Mouse (Mus musculus) midbrain, embryonic 12.5 days (tissue): ENCODE results near the gene Grwd1. TPM values are rescaled to one million over a fixed set of nuclear protein-coding genes. Genes with fewer than 3 reads are reported as not detected.

ENCODE experiments used
- ATAC-seq: fragments of 200-750 bp; cut with Nextera tagmentation; 2 replicates; pipeline ENCODE4 v1.8.0; 2017; ENCODE audit warnings: low read depth, moderate TSS enrichment, moderate library complexity; ENCODE audit not compliant: low FRiP score
- H3K27ac ChIP-seq: fragments of 300-500 bp; sonication (generic); replicated peaks from 2 replicates; pipeline ENCODE4 v1.5.1; 2016; ENCODE audit warnings: mild to moderate bottlenecking
- H3K27me3 ChIP-seq: fragments of 300-500 bp; sonication (generic); 2 replicates; pipeline ENCODE4 v1.6.1; 2016; ENCODE audit warnings: mild to moderate bottlenecking
- H3K36me3 ChIP-seq: fragments of 300-500 bp; sonication (generic); 2 replicates; pipeline ENCODE4 v1.6.1; 2016
- H3K4me1 ChIP-seq: fragments of 300-500 bp; sonication (generic); 2 replicates; pipeline ENCODE4 v1.6.1; 2016
- H3K4me2 ChIP-seq: fragments of 300-500 bp; sonication (generic); replicated peaks from 2 replicates; pipeline ENCODE4 v1.6.1; 2016; ENCODE audit warnings: mild to moderate bottlenecking, moderate library complexity
- H3K4me3 ChIP-seq: fragments of 300-500 bp; sonication (generic); 2 replicates; pipeline ENCODE4 v1.5.1; 2016; ENCODE audit warnings: mild to moderate bottlenecking
- H3K9ac ChIP-seq: fragments of 300-500 bp; sonication (generic); replicated peaks from 2 replicates; pipeline ENCODE4 v1.6.1; 2016; ENCODE audit warnings: mild to moderate bottlenecking, moderate library complexity
- H3K9me3 ChIP-seq: fragments of 300-500 bp; sonication (generic); 2 replicates; pipeline ENCODE4 v1.6.1; 2016; ENCODE audit warnings: mild to moderate bottlenecking
- WGBS: fragments of 180-500 bp; shearing (Covaris S2); methylation state at CpG from one replicate; pipeline ENCODE4 v1.1.7; 2016; 5-methylcytosine and 5-hydroxymethylcytosine counted together
- polyA plus RNA-seq: library from polyadenylated mRNA; unstranded; fragments of >200 nt; fragmentation: Nextera tagmentation; extraction: Ambion mirVana; gene quantifications from 2 replicates; pipeline ENCODE4 v1.2.1, GENCODE M21; 2016

Gene Grwd1
- polyA plus RNA-seq, 1 experiment from 2014 or later = 50.2 TPM

DNA sequence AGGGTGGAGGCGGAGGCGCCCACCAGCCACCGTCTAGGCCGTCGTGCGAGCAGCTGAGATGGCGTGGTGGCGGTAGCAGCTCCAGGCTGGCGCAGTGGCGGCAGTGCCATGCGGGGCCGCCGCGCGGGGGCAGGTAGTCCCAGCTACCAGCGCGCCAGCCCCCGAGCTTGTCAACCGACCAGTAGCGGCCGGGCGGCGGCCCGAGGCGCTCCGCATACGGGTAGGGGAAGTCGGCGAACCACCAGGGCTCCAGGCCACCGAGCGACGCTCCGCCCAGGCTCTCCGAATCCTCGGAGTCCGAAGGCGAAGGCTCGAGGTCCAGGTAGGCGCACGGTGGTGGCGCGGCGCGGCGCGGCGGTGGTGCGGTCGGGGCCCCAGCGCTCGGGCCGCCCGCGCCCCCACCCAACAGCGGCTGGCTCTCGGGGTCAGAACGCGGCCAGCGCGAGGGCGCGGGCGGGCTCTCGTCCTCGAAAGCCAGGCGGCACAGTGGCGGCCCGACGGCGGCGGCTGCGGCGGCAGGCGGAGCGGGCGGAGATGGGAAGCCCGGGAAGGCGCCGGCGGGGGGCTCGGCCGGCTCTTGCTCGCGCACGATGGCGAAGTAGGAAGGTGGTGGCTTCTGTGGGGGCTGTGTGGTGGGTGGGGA is 2.5 kb upstream of the Grwd1 start:
- H3K9ac ChIP-seq = 0 out of 2 replicates have a peak overlapping the region, but pooled peaks have one; percentile 24
- no peak for ATAC-seq
- no peaks in the 10 kb centered on the region for H3K9me3 ChIP-seq
- 2% methylated on average over 57 of the region's 86 CpGs for WGBS
- H3K36me3 ChIP-seq = peaks cover 5% of the 10 kb centered on the region; the same call in 1 of the 2 replicates
- H3K4me3 ChIP-seq = peak overlapping the region; percentile 33
- H3K27ac ChIP-seq = no peak overlapping the region
- H3K27me3 ChIP-seq = peaks cover 65% of the 10 kb centered on the region
- peak overlapping the region; percentile 41 for H3K4me2 ChIP-seq
- peaks cover 32% of the 10 kb centered on the region for H3K4me1 ChIP-seq

DNA sequence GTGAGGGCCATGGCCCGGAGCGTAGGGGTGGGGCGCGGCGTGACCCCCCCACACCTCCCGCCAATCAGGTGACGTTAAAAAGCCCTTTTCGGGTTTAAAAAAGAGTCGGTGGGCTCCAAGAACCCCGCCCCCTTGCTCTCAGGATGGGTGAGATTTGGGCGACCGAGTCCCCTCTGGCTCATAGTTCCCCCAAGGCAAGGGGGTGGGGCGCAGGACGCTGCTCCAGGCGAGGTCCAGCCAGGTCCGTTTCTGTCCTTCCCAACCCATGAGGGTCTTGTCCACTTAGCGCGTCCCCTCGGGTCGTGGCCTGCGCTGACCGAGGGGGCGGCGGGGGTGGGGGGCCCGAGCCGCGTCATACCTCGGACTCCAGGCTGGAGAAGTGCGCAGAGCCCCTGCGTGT is 1.7 kb upstream of the Grwd1 start:
- peaks cover 60% of the 10 kb centered on the region for H3K27me3 ChIP-seq
- peak overlapping the region; percentile 41; the same call in 1 of the 2 replicates for H3K4me2 ChIP-seq
- no peaks in the 10 kb centered on the region for H3K9me3 ChIP-seq
- H3K9ac ChIP-seq = no peak overlapping the region; the same call in 1 of the 2 replicates
- H3K4me1 ChIP-seq = peaks cover 32% of the 10 kb centered on the region
- H3K36me3 ChIP-seq = peaks cover 13% of the 10 kb centered on the region
- no peak for ATAC-seq
- no peak overlapping the region for H3K27ac ChIP-seq
- H3K4me3 ChIP-seq = peak overlapping the region; percentile 33
- WGBS = 7% methylated on average over 30 of the region's 30 CpGs

GRCm38 (mm10) chr7:45831128-45831525 is 383 bp upstream of the Grwd1 start:
- Histone ChIP-seq H3K27ac (peak overlapping the region; percentile 71; the same call in 1 of the 2 replicates), H3K4me3 (peak overlapping the region; percentile 79), H3K4me1 (peaks cover 32% of the 10 kb centered on the region), H3K36me3 (peaks cover 26% of the 10 kb centered on the region), H3K27me3 (peaks cover 49% of the 10 kb centered on the region), H3K9ac (no peak overlapping the region), H3K9me3 (no peaks in the 10 kb centered on the region), H3K4me2 (peak overlapping the region; percentile 78)
- 18% methylated on average over 5 of the region's 5 CpGs for WGBS
- ATAC-seq = peak; percentile 55; the same call in 1 of the 2 replicates

- Histone ChIP-seq H3K4me2 (no peak overlapping the region), H3K4me3 (no peak overlapping the region), H3K4me1 (peaks cover 15% of the 10 kb centered on the region), H3K36me3 (peaks cover 62% of the 10 kb centered on the region), H3K27me3 (peaks cover 6% of the 10 kb centered on the region), H3K9ac (no peak overlapping the region), H3K27ac (no peak overlapping the region), H3K9me3 (no peaks in the 10 kb centered on the region)
- ATAC-seq = no peak
- 94% methylated on average over 7 of the region's 7 CpGs for WGBS
Observed at GRCm38 (mm10) chr7:45826631-45827030, 4.1 kb downstream of the Grwd1 start.

GRCm38 (mm10) chr7:45824598-45824997 is 6.1 kb downstream of the Grwd1 start, which contains the start of gene Kcnj14:
Gene Kcnj14 (minus strand): TSS chr7:45824782.
- no peak for ATAC-seq
- Histone ChIP-seq H3K36me3 (peaks cover 62% of the 10 kb centered on the region), H3K9ac (0 out of 2 replicates have a peak within 1 kb of the TSS, but pooled peaks have one; percentile 24), H3K27ac (no peak within 1 kb of the TSS), H3K4me3 (no peak within 1 kb of the TSS), H3K9me3 (no peaks in the 10 kb centered on the region), H3K4me2 (no peak within 1 kb of the TSS), H3K4me1 (peaks cover 3% of the 10 kb centered on the region), H3K27me3 (peaks cover 14% of the 10 kb centered on the region)
- 65% methylated on average over 6 of the region's 7 CpGs for WGBS

GRCm38 (mm10) chr7:45820913-45821312 is 9.8 kb downstream of the Grwd1 start:
- Histone ChIP-seq H3K4me2 (no peak overlapping the region), H3K36me3 (peaks cover 33% of the 10 kb centered on the region), H3K9ac (no peak overlapping the region), H3K4me3 (no peak overlapping the region), H3K4me1 (peaks cover 2% of the 10 kb centered on the region), H3K27ac (no peak overlapping the region), H3K9me3 (no peaks in the 10 kb centered on the region), H3K27me3 (peaks cover 25% of the 10 kb centered on the region)
- ATAC-seq = no peak

GRCm38 (mm10) chr7:45819843-45820242 is 10.9 kb downstream of the Grwd1 start:
- Histone ChIP-seq H3K27me3 (peaks cover 25% of the 10 kb centered on the region), H3K4me1 (peaks cover 12% of the 10 kb centered on the region), H3K9ac (no peak overlapping the region), H3K36me3 (peaks cover 23% of the 10 kb centered on the region), H3K27ac (no peak overlapping the region), H3K4me3 (no peak overlapping the region), H3K4me2 (0 out of 2 replicates have a peak overlapping the region, but pooled peaks have one; percentile 3), H3K9me3 (no peaks in the 10 kb centered on the region)
- ATAC-seq = no peak
- WGBS = 10% methylated on average over 25 of the region's 25 CpGs

GRCm38 (mm10) chr7:45815984-45816351 is 14.8 kb downstream of the Grwd1 start:
- H3K27ac ChIP-seq = 0 out of 2 replicates have a peak overlapping the region, but pooled peaks have one; percentile 65
- 35% methylated on average over 2 of the region's 2 CpGs for WGBS
- no peak overlapping the region; the same call in 1 of the 2 replicates for H3K9ac ChIP-seq

GRCm38 (mm10) chr7:45815323-45815983 is 15.3 kb downstream of the Grwd1 start:
- peaks cover 25% of the 10 kb centered on the region for H3K36me3 ChIP-seq
- no peak overlapping the region for H3K4me3 ChIP-seq
- H3K27me3 ChIP-seq = peaks cover 19% of the 10 kb centered on the region
- peak overlapping the region; percentile 52 for H3K4me2 ChIP-seq
- peaks cover 28% of the 10 kb centered on the region for H3K4me1 ChIP-seq
- WGBS = 16% methylated on average over 10 of the region's 10 CpGs
- H3K9me3 ChIP-seq = no peaks in the 10 kb centered on the region
- H3K9ac ChIP-seq = no peak overlapping the region; the same call in 1 of the 2 replicates
- no peak for ATAC-seq
- peak overlapping the region; percentile 65 for H3K27ac ChIP-seq

More at GRCm38 (mm10) chr7:45815984-45816351, 14.8 kb downstream of the Grwd1 start:
- no peak overlapping the region for H3K4me2 ChIP-seq
- no peak overlapping the region for H3K4me3 ChIP-seq
- H3K27me3 ChIP-seq = peaks cover 25% of the 10 kb centered on the region
- H3K4me1 ChIP-seq = peaks cover 28% of the 10 kb centered on the region
- no peak for ATAC-seq
- peaks cover 20% of the 10 kb centered on the region for H3K36me3 ChIP-seq
- H3K9me3 ChIP-seq = no peaks in the 10 kb centered on the region

GRCm38 (mm10) chr7:45814841-45815240 is 15.9 kb downstream of the Grwd1 start:
- 1% methylated on average over 5 of the region's 5 CpGs for WGBS
- H3K4me1 ChIP-seq = peaks cover 28% of the 10 kb centered on the region
- H3K27ac ChIP-seq = peak overlapping the region; percentile 65
- H3K9ac ChIP-seq = no peak overlapping the region
- H3K27me3 ChIP-seq = peaks cover 13% of the 10 kb centered on the region
- H3K4me3 ChIP-seq = peak overlapping the region; percentile 90
- peak overlapping the region; percentile 52 for H3K4me2 ChIP-seq
- H3K9me3 ChIP-seq = no peaks in the 10 kb centered on the region
- no peak for ATAC-seq
- peaks cover 31% of the 10 kb centered on the region for H3K36me3 ChIP-seq

GRCm38 (mm10) chr7:45813787-45814779 is 16.7 kb downstream of the Grwd1 start, which contains the start of gene Cyth2:
Gene Cyth2 (minus strand): TSS chr7:45814581.
- Histone ChIP-seq H3K27me3 (peaks cover 10% of the 10 kb centered on the region), H3K36me3 (peaks cover 39% of the 10 kb centered on the region), H3K4me1 (peaks cover 28% of the 10 kb centered on the region), H3K4me2 (peak within 1 kb of the TSS; percentile 91), H3K9ac (peak within 1 kb of the TSS; percentile 99), H3K27ac (peak within 1 kb of the TSS; percentile 100), H3K9me3 (no peaks in the 10 kb centered on the region), H3K4me3 (peak within 1 kb of the TSS; percentile 90)
- under 1% methylated on average over 72 of the region's 92 CpGs for WGBS
- peak; percentile 98 for ATAC-seq
